Mouse (Mus musculus): ENCODE results near the gene Syt9.

The Syt9 gene

GRCm38 (mm10) chr7:107547872-107548271, 177.3 kb downstream of the Syt9 start:
- no peak for DNase-seq

GRCm38 (mm10) chr7:107553461-107553860, 182.9 kb downstream of the Syt9 start:
- DNase-seq = no peak

- peak; percentile 10 for DNase-seq
Measured at GRCm38 (mm10) chr7:107555906-107556305, 185.4 kb downstream of the Syt9 start.

GRCm38 (mm10) chr7:107560675-107561074, 190.1 kb downstream of the Syt9 start:
- DNase-seq = no peak

GRCm38 (mm10) chr7:107561584-107561983, 191.1 kb downstream of the Syt9 start:
- no peak for DNase-seq

GRCm38 (mm10) chr7:107563727-107564126, 193.2 kb downstream of the Syt9 start:
- DNase-seq = no peak

GRCm38 (mm10) chr7:107567261-107567671, 196.7 kb downstream of the Syt9 start, which contains the start of gene Olfml1:
Gene Olfml1, plus strand, starts transcription at chr7:107567446.
- DNase-seq = peak; percentile 68

- DNase-seq = no peak
Measured at GRCm38 (mm10) chr7:107567674-107568073, 197.1 kb downstream of the Syt9 start.

- DNase-seq = peak; percentile 11
Measured at GRCm38 (mm10) chr7:107568971-107569370, 198.4 kb downstream of the Syt9 start.

- peak; percentile 10 for DNase-seq
Measured at GRCm38 (mm10) chr7:107573856-107574255, 203.3 kb downstream of the Syt9 start.

GRCm38 (mm10) chr7:107574276-107574675, 203.7 kb downstream of the Syt9 start:
- peak; percentile 12 for DNase-seq

GRCm38 (mm10) chr7:107592641-107593040, 222.1 kb downstream of the Syt9 start:
- no peak for DNase-seq

- no peak for DNase-seq
Measured at GRCm38 (mm10) chr7:107593904-107594303, 223.4 kb downstream of the Syt9 start.

GRCm38 (mm10) chr7:107594325-107594856, 223.9 kb downstream of the Syt9 start:
- DNase-seq = peak; percentile 69

GRCm38 (mm10) chr7:107594857-107595402, 224.4 kb downstream of the Syt9 start, which contains the start of gene Ppfibp2:
Gene Ppfibp2, plus strand, starts transcription at chr7:107595207.
- DNase-seq = peak; percentile 97

GRCm38 (mm10) chr7:107595426-107595825, 224.9 kb downstream of the Syt9 start:
- DNase-seq = no peak

- no peak for DNase-seq
Measured at GRCm38 (mm10) chr7:107596753-107597152, 226.2 kb downstream of the Syt9 start.

GRCm38 (mm10) chr7:107597956-107598355, 227.4 kb downstream of the Syt9 start:
- no peak for DNase-seq
